Mouse (Mus musculus) ES-CJ7 (cell line): Measurements from ENCODE around the gene Cpne6.
A peak's percentile ranks its signal among the peaks of the same experiment; 100 is the strongest.

Source experiments
- DNase-seq: peaks from one replicate; pipeline ENCODE4 v3.0.0; 2011; ENCODE audit warnings: low read depth, low spot score

Cpne6 gene

DNA sequence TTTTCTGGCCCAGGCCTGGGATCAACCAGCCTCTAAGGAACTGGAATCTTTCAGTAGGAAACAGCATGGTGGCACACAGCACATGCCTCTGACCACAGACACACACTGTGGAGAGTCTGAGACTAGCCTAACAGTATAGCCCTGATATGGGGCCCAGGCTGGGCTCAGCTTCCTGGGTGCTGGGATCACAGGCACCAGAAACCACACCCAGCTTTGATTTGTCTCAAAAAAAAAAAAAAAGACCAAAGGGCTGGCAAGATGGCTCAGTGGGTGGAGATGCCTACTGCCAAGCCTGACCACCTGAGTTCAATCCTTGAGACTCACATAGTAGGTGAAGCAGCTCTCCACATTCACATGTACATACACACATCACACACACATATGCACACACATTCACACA lies 44.4 kb downstream of the Cpne6 start:
- no peak for DNase-seq

- no peak for DNase-seq
Measured at GRCm38 (mm10) chr14:55555788-55556187, 45.5 kb downstream of the Cpne6 start.

DNA sequence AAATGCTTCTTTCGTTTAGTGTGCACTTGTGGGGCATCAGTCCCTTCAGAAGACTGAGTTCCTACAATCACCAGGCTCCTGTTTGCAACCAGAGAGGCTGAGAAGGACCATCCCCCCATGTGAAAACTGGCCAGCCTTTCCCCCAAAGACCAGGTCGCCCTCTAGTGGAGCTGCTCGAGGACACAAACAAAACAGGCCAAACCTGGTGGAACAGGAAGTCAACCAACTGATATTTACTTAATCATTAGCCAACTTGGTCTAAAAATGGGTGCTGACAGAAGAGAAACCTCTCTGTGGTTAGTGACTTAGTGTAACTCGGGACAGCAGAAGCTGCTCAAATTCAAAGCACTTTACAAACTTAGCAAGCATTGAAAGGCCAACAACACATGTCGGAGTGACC lies 46.8 kb downstream of the Cpne6 start:
- DNase-seq: peak; percentile 85

DNA sequence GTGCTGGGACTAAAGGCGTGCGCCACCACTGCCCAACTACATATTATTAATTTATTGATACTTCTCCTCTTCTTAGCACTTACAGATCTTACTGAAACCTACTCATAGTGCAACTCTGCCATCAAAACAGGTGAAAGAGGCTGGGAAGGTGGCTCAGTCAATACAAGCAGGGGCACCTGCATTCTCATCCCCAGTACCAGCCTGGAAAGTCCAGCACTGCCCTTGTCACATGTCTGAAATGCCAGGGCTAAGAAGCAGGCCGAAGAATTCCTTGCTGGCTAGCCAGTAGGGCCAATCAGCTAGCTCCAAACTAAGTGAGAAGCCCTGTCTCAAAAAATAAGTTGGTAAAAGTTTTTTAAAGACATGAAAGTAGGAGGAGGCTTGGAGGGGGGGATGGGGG lies 47.3 kb downstream of the Cpne6 start:
- no peak for DNase-seq

- no peak for DNase-seq
Measured at GRCm38 (mm10) chr14:55558740-55559448, 48.6 kb downstream of the Cpne6 start.

DNA sequence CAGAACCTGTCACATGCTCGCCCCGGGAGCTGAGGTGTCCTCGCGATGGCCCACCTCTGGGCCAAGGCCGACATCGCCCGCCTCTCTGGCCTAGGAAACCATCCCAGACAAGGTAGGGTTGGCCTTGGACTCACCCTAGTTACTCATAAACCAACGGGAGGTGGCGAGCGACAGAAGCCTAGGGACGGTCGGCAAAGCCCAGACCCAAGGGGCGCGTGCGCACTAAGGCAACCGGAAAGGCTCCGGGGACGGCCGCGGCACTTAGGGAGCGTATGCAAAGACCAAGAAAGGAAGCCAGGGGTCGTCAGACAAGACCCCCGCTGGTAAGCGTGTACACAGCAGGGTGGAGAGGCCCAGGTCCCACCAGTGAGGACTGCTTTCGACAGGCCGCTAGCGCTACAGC lies 49.6 kb downstream of the Cpne6 start, which contains the start of gene Dcaf11:
TSS of gene Dcaf11 (plus strand) at position 208 of the 403 bp plus-strand sequence.
- DNase-seq: peak; percentile 98

DNA sequence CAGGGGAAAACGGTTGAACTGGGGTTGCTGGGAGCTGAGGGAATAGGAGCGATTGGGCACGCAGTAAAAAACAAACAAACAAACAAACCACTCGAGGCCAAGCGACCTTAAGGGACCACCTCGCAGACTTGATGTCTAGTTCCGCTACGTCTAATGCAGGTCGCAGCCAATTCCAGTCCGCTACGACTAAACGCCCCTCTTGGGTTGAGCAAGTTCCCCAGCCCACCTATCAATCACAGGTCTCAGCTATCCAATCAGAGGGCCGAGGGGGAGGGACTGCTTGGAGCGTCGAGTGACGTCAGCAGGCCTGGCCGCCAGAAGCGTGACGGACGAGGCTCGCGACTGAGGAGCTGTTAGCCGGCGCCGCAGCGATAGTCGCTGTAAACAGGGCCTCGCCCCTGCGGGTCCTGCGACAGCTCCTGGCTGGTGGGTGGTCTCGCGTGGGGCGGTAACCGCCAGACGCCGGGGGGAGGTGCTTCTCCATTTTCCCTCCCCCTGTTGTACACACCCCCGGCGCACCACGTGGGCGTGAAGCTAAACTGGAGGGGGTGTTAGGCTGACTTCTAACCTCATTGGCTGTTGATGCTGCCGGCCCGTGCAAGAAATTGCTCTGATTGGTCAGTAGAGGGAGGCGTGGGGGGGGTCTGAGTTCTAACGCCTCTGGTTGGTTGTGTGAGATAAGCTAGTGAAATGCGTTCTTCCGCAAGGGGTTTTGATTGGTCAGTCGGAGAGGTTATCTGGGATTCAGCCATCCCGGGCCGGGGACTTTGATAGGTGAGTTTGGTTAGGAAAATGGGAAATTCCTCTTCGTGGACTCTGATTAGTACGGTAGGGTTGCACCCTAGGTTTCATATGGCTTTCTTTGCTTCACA lies 50.2 kb downstream of the Cpne6 start, which contains the start of gene A730061H03Rik:
TSS of gene A730061H03Rik (minus strand) at position 205 of the 872 bp plus-strand sequence.
- peak; percentile 100 for DNase-seq

- no peak for DNase-seq
Measured at GRCm38 (mm10) chr14:55561860-55562259, 51.6 kb downstream of the Cpne6 start.

GRCm38 (mm10) chr14:55563249-55563648 lies 53.0 kb downstream of the Cpne6 start:
- no peak for DNase-seq

- DNase-seq: no peak
Measured at GRCm38 (mm10) chr14:55565748-55566147, 55.5 kb downstream of the Cpne6 start.
